Mouse (Mus musculus) midbrain, embryonic 11.5 days (tissue): ENCODE measurements around the gene Pex13. TPM values are rescaled to one million over a fixed set of nuclear protein-coding genes. Genes with fewer than 3 reads are reported as not detected.
A peak's percentile ranks its signal among the peaks of the same experiment; 100 is the strongest.

Experiments used
- ATAC-seq: fragments of 200-750 bp; cut with Nextera tagmentation; 2 replicates; pipeline ENCODE4 v1.8.0; 2017; ENCODE audit warnings: moderate TSS enrichment, moderate library complexity; ENCODE audit not compliant: low FRiP score
- DNase-seq: peaks from one replicate; pipeline ENCODE4 v3.0.0; 2015; ENCODE audit warnings: low spot score; ENCODE audit errors: missing footprints
- H3K27ac ChIP-seq: fragments of 300-500 bp; sonication (generic); 2 replicates; pipeline ENCODE4 v1.5.1; 2014; ENCODE audit warnings: low read depth, low read length
- H3K27me3 ChIP-seq: fragments of 300-500 bp; sonication (generic); 2 replicates; pipeline ENCODE4 v1.6.1; 2014; ENCODE audit warnings: mild to moderate bottlenecking, low read length, moderate library complexity, mixed read lengths; ENCODE audit not compliant: control insufficient read depth, insufficient read depth
- H3K36me3 ChIP-seq: fragments of 300-500 bp; sonication (generic); 2 replicates; pipeline ENCODE4 v1.6.1; 2014; ENCODE audit warnings: mild to moderate bottlenecking, low read length, moderate library complexity, mixed read lengths; ENCODE audit not compliant: control insufficient read depth, insufficient read depth
- H3K4me1 ChIP-seq: fragments of 300-500 bp; sonication (generic); 2 replicates; pipeline ENCODE4 v1.6.1; 2014; ENCODE audit warnings: low read length; ENCODE audit not compliant: control insufficient read depth, insufficient read depth
- H3K4me2 ChIP-seq: fragments of 300-500 bp; sonication (generic); 2 replicates; pipeline ENCODE4 v1.6.1; 2014; ENCODE audit warnings: mild to moderate bottlenecking, moderate library complexity
- H3K4me3 ChIP-seq: fragments of 300-500 bp; sonication (generic); 2 replicates; pipeline ENCODE4 v1.5.1; 2014; ENCODE audit warnings: low read depth, low read length
- H3K9ac ChIP-seq: fragments of 300-500 bp; sonication (generic); 2 replicates; pipeline ENCODE4 v1.6.1; 2014; ENCODE audit warnings: low read length
- H3K9me3 ChIP-seq: fragments of 300-500 bp; sonication (generic); 2 replicates; pipeline ENCODE4 v1.6.1; 2016; ENCODE audit warnings: low read length; ENCODE audit not compliant: control insufficient read depth
- WGBS: fragments of 180-500 bp; shearing (Covaris S2); extraction: QIAGEN DNeasy Blood & Tissue Kit; methylation state at CpG from one replicate; pipeline ENCODE4 v1.1.7; 2014; 5-methylcytosine and 5-hydroxymethylcytosine counted together
- polyA plus RNA-seq: library from polyadenylated mRNA; unstranded; fragments of >200 nt; fragmentation: Nextera tagmentation; extraction: Ambion mirVana; gene quantifications from 2 replicates; pipeline ENCODE4 v1.2.1, GENCODE M21; 2014

Pex13 gene
- 45.0 and 49.3 TPM in 2 replicates for polyA plus RNA-seq

- under 1% methylated on average over 49 of the region's 49 CpGs for WGBS
- H3K27ac ChIP-seq: peak within 1 kb of the TSS; percentile 85
- ATAC-seq (peak; percentile 99), DNase-seq (peak; percentile 99)
- peak within 1 kb of the TSS; percentile 65 for H3K4me2 ChIP-seq
- H3K9ac ChIP-seq: peak within 1 kb of the TSS; percentile 82
- no peaks in the 10 kb centered on the region for H3K36me3 ChIP-seq
- peaks cover 2% of the 10 kb centered on the region; the same call in 1 of the 2 replicates for H3K4me1 ChIP-seq
- no peaks in the 10 kb centered on the region for H3K9me3 ChIP-seq
- no peaks in the 10 kb centered on the region for H3K27me3 ChIP-seq
- peak within 1 kb of the TSS; percentile 88 for H3K4me3 ChIP-seq
Observed at GRCm38 (mm10) chr11:23665798-23666501, at the start of gene Pex13. TSS of gene Pex13 (minus strand) at chr11:23665959.

GRCm38 (mm10) chr11:23712299-23712698, 46.5 kb upstream of the Pex13 start:
- no peaks in the 10 kb centered on the region for H3K9me3 ChIP-seq
- no peak overlapping the region for H3K4me2 ChIP-seq
- 89% methylated on average over 3 of the region's 3 CpGs for WGBS
- H3K36me3 ChIP-seq: peaks cover 5% of the 10 kb centered on the region; the same call in 1 of the 2 replicates
- H3K4me3 ChIP-seq: no peak overlapping the region
- no peaks in the 10 kb centered on the region for H3K4me1 ChIP-seq
- H3K27ac ChIP-seq: no peak overlapping the region
- H3K9ac ChIP-seq: no peak overlapping the region
- no peaks in the 10 kb centered on the region for H3K27me3 ChIP-seq
- DNase-seq (no peak), ATAC-seq (no peak)

GRCm38 (mm10) chr11:23704604-23705294, 39.0 kb upstream of the Pex13 start:
- Histone ChIP-seq H3K27ac (no peak overlapping the region), H3K4me3 (no peak overlapping the region), H3K4me1 (no peaks in the 10 kb centered on the region), H3K36me3 (no peaks in the 10 kb centered on the region), H3K27me3 (no peaks in the 10 kb centered on the region), H3K9me3 (no peaks in the 10 kb centered on the region), H3K9ac (no peak overlapping the region), H3K4me2 (no peak overlapping the region)
- no peak for ATAC-seq
- no peak for DNase-seq
- WGBS: 84% methylated on average over 7 of the region's 7 CpGs

- H3K36me3 ChIP-seq: no peaks in the 10 kb centered on the region
- DNase-seq: no peak
- no peaks in the 10 kb centered on the region for H3K9me3 ChIP-seq
- no peak overlapping the region for H3K4me2 ChIP-seq
- WGBS: 91% methylated on average over 3 of the region's 3 CpGs
- H3K4me3 ChIP-seq: no peak overlapping the region
- H3K9ac ChIP-seq: no peak overlapping the region
- H3K27me3 ChIP-seq: no peaks in the 10 kb centered on the region
- no peak overlapping the region for H3K27ac ChIP-seq
- no peaks in the 10 kb centered on the region for H3K4me1 ChIP-seq
- no peak for ATAC-seq
Observed at GRCm38 (mm10) chr11:23701831-23702230, 36.1 kb upstream of the Pex13 start.

- no peaks in the 10 kb centered on the region for H3K36me3 ChIP-seq
- no peaks in the 10 kb centered on the region for H3K4me1 ChIP-seq
- H3K27me3 ChIP-seq: no peaks in the 10 kb centered on the region
- no peak overlapping the region for H3K4me3 ChIP-seq
- H3K9me3 ChIP-seq: no peaks in the 10 kb centered on the region
- H3K4me2 ChIP-seq: no peak overlapping the region
- ATAC-seq (no peak), DNase-seq (peak; percentile 76)
- no peak overlapping the region for H3K9ac ChIP-seq
- 89% methylated on average over 3 of the region's 3 CpGs for WGBS
- H3K27ac ChIP-seq: no peak overlapping the region
Observed at GRCm38 (mm10) chr11:23699414-23700095, 33.8 kb upstream of the Pex13 start.

- Histone ChIP-seq H3K9me3 (no peaks in the 10 kb centered on the region), H3K4me2 (no peak overlapping the region)
- 81% methylated on average over 2 of the region's 2 CpGs for WGBS
Observed at GRCm38 (mm10) chr11:23698526-23698925, 32.8 kb upstream of the Pex13 start.

GRCm38 (mm10) chr11:23695847-23696246, 30.1 kb upstream of the Pex13 start:
- no peak overlapping the region for H3K4me3 ChIP-seq
- H3K27ac ChIP-seq: no peak overlapping the region
- no peak overlapping the region for H3K9ac ChIP-seq
- no peaks in the 10 kb centered on the region for H3K36me3 ChIP-seq
- DNase-seq (no peak), ATAC-seq (no peak)
- H3K9me3 ChIP-seq: no peaks in the 10 kb centered on the region
- no peak overlapping the region for H3K4me2 ChIP-seq
- H3K4me1 ChIP-seq: no peaks in the 10 kb centered on the region
- no peaks in the 10 kb centered on the region for H3K27me3 ChIP-seq

More at GRCm38 (mm10) chr11:23698526-23698925, 32.8 kb upstream of the Pex13 start:
- Histone ChIP-seq H3K4me3 (no peak overlapping the region), H3K36me3 (no peaks in the 10 kb centered on the region), H3K4me1 (no peaks in the 10 kb centered on the region), H3K27me3 (no peaks in the 10 kb centered on the region), H3K9ac (no peak overlapping the region), H3K27ac (no peak overlapping the region)
- DNase-seq (no peak), ATAC-seq (no peak)

GRCm38 (mm10) chr11:23693286-23693685, 27.5 kb upstream of the Pex13 start:
- no peaks in the 10 kb centered on the region for H3K9me3 ChIP-seq
- ATAC-seq: no peak
- WGBS: 83% methylated on average over 2 of the region's 2 CpGs
- H3K4me1 ChIP-seq: no peaks in the 10 kb centered on the region
- H3K4me2 ChIP-seq: no peak overlapping the region
- DNase-seq: no peak
- H3K9ac ChIP-seq: no peak overlapping the region
- H3K27me3 ChIP-seq: no peaks in the 10 kb centered on the region
- no peak overlapping the region for H3K4me3 ChIP-seq
- H3K36me3 ChIP-seq: no peaks in the 10 kb centered on the region
- no peak overlapping the region for H3K27ac ChIP-seq

- H3K36me3 ChIP-seq: no peaks in the 10 kb centered on the region
- H3K27me3 ChIP-seq: no peaks in the 10 kb centered on the region
- no peak overlapping the region for H3K4me3 ChIP-seq
- H3K27ac ChIP-seq: no peak overlapping the region
- H3K9me3 ChIP-seq: no peaks in the 10 kb centered on the region
- H3K4me2 ChIP-seq: no peak overlapping the region
- no peak for ATAC-seq
- DNase-seq: no peak
- 97% methylated on average over 1 of the region's 1 CpGs for WGBS
- no peaks in the 10 kb centered on the region for H3K4me1 ChIP-seq
- H3K9ac ChIP-seq: no peak overlapping the region
Observed at GRCm38 (mm10) chr11:23688060-23688459, 22.3 kb upstream of the Pex13 start.
